Mouse (Mus musculus): ENCODE measurements around the gene Slco1c1. TPM values are rescaled to one million over a fixed set of nuclear protein-coding genes. Genes with fewer than 3 reads are reported as not detected.
"Not testable (repeated sequence)": the region's sequence is repeated elsewhere in the genome, so short reads cannot be mapped to it uniquely, and the experiment has no call there.

The Slco1c1 gene
- polyA plus RNA-seq, 1 experiment from 2014 or later: not detected

DNA sequence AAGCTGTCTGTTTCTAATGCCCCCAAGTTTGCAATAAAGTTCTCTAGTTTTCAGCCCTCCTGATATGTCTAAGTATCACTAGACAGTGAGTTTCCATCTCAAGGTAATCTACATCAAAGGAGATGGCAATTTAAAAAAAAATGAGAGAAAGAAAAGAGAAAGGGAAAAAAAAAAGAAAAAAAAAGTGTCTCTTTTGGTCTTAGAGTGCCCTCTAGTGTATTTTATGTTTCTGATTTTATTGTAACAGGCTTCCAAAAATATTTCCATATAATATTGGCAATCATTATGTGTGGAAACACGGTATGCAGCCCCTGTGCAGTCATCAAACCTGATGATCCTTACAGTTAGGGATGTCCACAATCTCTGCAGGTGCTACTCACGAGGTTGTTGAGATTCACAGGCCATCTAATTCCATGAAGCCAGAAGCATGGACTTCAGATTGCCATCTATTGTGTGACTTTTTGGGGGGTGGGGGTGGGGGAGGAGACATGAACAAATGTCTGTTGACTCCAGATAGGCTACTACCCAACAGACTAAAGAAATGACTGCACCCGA is 52.6 kb downstream of the Slco1c1 start:
- Histone ChIP-seq H3K4me2 (replicated peaks; ENCODE audit: low read depth, low read length) (no peak overlapping the region), H3K9ac (replicated peaks; ENCODE audit: low read length) (no peak overlapping the region), H3K9me3 (ENCODE audit: low read length) (no peaks in the 10 kb centered on the region), H3K4me1 (ENCODE audit: insufficient read depth, low read length) (no peaks in the 10 kb centered on the region), H3K27ac (ENCODE audit: low read length) (no peak overlapping the region), H3K4me3 (ENCODE audit: low read length) (no peak overlapping the region), H3K36me3 (ENCODE audit: insufficient read depth, low read length) (no peaks in the 10 kb centered on the region), H3K27me3 (ENCODE audit: insufficient read depth, low read length) (no peaks in the 10 kb centered on the region)
- no peak for ATAC-seq (ENCODE audit: low FRiP score, low TSS enrichment)
- 44% methylated on average over 3 of the region's 3 CpGs for WGBS

DNA sequence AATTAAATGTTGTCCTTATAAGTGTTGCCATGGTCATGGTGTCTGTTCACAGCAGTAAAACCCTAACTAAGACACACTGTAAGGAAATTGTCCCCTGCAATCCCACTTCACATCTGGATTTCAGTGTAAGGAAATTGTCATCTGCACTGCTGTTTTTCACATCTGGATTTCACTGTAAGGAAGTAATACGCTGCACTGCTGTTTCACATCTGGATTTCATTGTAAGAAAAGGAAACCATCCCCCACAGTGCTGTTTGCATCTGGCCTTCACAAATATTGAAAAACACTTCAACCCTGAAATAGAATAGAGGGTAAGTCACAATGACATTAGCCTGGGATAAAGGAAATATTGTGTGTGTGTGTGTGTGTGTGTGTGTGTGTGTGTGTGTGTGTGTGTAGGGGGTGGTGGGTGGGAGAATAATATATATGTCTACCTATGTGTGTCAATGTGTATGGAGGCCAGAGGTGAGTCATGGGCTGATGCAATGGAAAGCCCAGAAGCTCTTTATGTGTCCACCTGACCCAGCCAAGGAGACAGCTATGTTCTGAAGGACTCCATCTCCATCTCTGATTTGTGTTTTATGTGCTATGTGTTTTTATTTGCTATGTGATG is 60.7 kb downstream of the Slco1c1 start:
- no peak for ATAC-seq (ENCODE audit: low FRiP score, low TSS enrichment)
- H3K4me2 ChIP-seq (replicated peaks; ENCODE audit: low read depth, low read length): no peak overlapping the region
- no peaks in the 10 kb centered on the region for H3K36me3 ChIP-seq (ENCODE audit: insufficient read depth, low read length)
- H3K9ac ChIP-seq (replicated peaks; ENCODE audit: low read length): no peak overlapping the region
- H3K27ac ChIP-seq (ENCODE audit: low read length): no peak overlapping the region
- no peak overlapping the region for H3K4me3 ChIP-seq (ENCODE audit: low read length)
- no peaks in the 10 kb centered on the region for H3K27me3 ChIP-seq (ENCODE audit: insufficient read depth, low read length)
- 76% methylated on average over 1 of the region's 1 CpGs for WGBS
- no peaks in the 10 kb centered on the region for H3K4me1 ChIP-seq (ENCODE audit: insufficient read depth, low read length)
- H3K9me3 ChIP-seq (ENCODE audit: low read length): no peaks in the 10 kb centered on the region

DNA sequence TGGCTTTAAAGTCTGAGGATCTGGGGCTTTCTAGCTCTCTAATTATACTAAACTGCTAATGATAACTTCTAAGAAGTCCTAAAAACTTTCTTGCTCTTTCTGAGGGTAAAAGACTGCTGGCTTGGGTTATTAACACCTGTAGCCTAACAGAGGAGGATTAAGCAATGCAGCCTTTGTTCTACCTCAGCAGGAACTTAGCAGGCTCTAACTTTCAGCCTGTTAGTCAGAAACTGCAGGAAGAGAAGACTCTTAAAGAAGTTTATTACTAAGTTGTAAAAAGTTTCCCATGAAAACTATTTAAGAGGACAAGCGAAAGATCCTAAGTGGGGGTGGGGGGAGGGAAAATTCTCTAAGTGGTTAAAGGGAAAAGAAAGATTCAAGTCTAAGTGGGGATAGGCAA is 65.8 kb downstream of the Slco1c1 start:
- H3K4me2 ChIP-seq (replicated peaks; ENCODE audit: low read depth, low read length): no peak overlapping the region
- no peak for ATAC-seq (ENCODE audit: low FRiP score, low TSS enrichment)
- no peaks in the 10 kb centered on the region for H3K9me3 ChIP-seq (ENCODE audit: low read length)
- H3K36me3 ChIP-seq (ENCODE audit: insufficient read depth, low read length): no peaks in the 10 kb centered on the region
- H3K9ac ChIP-seq (replicated peaks; ENCODE audit: low read length): no peak overlapping the region
- no peaks in the 10 kb centered on the region for H3K4me1 ChIP-seq (ENCODE audit: insufficient read depth, low read length)
- 22% methylated on average over 1 of the region's 1 CpGs for WGBS
- H3K4me3 ChIP-seq (ENCODE audit: low read length): no peak overlapping the region
- H3K27me3 ChIP-seq (ENCODE audit: insufficient read depth, low read length): no peaks in the 10 kb centered on the region
- no peak overlapping the region for H3K27ac ChIP-seq (ENCODE audit: low read length)

DNA sequence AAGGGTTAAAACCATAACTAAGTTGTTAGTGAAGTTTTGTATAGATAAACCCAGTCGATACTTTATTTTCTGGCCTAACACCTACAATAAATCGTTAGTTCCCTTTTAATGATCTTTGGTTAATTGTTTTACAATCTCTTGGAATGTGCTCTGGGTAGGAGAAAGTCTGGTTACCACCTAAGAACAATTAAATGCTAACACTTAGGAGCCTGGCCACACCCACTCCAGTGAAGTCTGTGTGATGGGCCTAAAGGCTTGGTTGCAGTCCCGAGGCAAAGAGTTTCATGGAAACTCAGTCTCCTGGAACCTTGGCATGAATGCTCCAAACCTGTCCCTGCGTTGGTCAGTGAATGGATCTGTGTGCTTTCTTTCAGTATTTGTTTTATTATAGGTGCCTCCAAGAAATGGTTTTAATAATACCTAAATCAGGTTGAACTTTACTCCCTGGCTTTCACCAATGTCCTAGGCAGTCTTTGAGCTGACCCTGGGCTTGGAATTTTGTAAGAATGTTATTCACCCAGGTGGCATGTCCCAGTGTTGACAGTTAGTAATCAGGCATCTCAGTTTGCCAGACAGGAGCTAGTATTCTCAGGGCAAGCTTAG is 66.5 kb downstream of the Slco1c1 start:
- ATAC-seq (ENCODE audit: low FRiP score, low TSS enrichment): not testable (repeated sequence)
- 9% methylated on average over 4 of the region's 4 CpGs for WGBS

DNA sequence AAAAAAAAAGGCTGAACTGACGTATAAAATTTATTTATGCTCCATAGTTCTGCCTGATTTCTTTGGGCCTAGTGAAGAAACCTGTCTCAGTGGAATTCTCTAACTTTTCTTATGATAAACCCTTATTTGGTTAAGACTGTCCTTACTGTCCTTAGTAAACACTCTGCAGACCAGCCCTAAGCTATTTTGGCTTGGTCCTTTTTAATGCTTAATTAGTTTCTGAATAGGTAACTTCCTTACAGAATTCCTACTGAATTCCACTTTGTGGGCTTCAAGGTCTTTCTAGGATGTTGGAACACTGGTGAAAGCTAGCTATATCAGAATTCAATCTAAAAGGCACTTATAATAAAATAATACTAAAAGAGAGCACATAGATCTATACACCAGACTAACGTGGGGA is 71.9 kb downstream of the Slco1c1 start:
- Histone ChIP-seq H3K9me3 (ENCODE audit: low read length) (peaks cover 5% of the 10 kb centered on the region; the same call in 1 of the 2 replicates), H3K36me3 (ENCODE audit: insufficient read depth, low read length) (no peaks in the 10 kb centered on the region), H3K27me3 (ENCODE audit: insufficient read depth, low read length) (no peaks in the 10 kb centered on the region), H3K27ac (ENCODE audit: low read length) (no peak overlapping the region), H3K4me1 (ENCODE audit: insufficient read depth, low read length) (no peaks in the 10 kb centered on the region), H3K4me3 (ENCODE audit: low read length) (no peak overlapping the region), H3K9ac (replicated peaks; ENCODE audit: low read length) (no peak overlapping the region), H3K4me2 (replicated peaks; ENCODE audit: low read depth, low read length) (no peak overlapping the region)
- 79% methylated on average over 2 of the region's 2 CpGs for WGBS
- no peak for ATAC-seq (ENCODE audit: low FRiP score, low TSS enrichment)

More for the DNA sequence above, 66.5 kb downstream of the Slco1c1 start:
- H3K9ac ChIP-seq (replicated peaks; ENCODE audit: low read length); H3K27me3 ChIP-seq (ENCODE audit: insufficient read depth, low read length); H3K9me3 ChIP-seq (ENCODE audit: low read length); H3K4me3 ChIP-seq (ENCODE audit: low read length); H3K4me2 ChIP-seq (replicated peaks; ENCODE audit: low read depth, low read length); H3K4me1 ChIP-seq (ENCODE audit: insufficient read depth, low read length); H3K36me3 ChIP-seq (ENCODE audit: insufficient read depth, low read length); H3K27ac ChIP-seq (ENCODE audit: low read length): not testable (repeated sequence)

DNA sequence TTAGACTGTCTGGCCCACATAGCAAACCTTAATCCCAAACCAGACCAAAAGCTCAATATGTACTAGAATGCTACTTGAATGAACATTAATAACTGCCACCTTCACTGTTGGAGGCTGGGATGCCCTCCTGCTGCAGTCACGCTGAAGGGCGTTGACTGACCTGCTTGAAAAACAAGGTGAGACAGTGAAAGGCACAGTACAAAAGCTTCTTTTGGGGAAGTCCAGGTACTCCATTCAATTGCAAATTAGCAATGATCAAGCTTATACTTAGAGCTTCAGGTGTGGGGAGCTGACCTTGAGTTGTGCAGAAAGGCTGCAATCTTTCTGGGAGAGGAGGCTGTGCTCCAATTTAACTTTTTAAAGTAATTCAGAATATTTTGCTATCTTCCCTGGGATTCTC is 72.9 kb downstream of the Slco1c1 start:
- WGBS: 100% methylated on average over 2 of the region's 2 CpGs
- Histone ChIP-seq H3K4me1 (ENCODE audit: insufficient read depth, low read length) (no peaks in the 10 kb centered on the region), H3K36me3 (ENCODE audit: insufficient read depth, low read length) (no peaks in the 10 kb centered on the region), H3K4me3 (ENCODE audit: low read length) (no peak overlapping the region), H3K27ac (ENCODE audit: low read length) (no peak overlapping the region), H3K9ac (replicated peaks; ENCODE audit: low read length) (no peak overlapping the region), H3K9me3 (ENCODE audit: low read length) (peaks cover 5% of the 10 kb centered on the region; the same call in 1 of the 2 replicates), H3K27me3 (ENCODE audit: insufficient read depth, low read length) (no peaks in the 10 kb centered on the region), H3K4me2 (replicated peaks; ENCODE audit: low read depth, low read length) (no peak overlapping the region)
- ATAC-seq (ENCODE audit: low FRiP score, low TSS enrichment): no peak

DNA sequence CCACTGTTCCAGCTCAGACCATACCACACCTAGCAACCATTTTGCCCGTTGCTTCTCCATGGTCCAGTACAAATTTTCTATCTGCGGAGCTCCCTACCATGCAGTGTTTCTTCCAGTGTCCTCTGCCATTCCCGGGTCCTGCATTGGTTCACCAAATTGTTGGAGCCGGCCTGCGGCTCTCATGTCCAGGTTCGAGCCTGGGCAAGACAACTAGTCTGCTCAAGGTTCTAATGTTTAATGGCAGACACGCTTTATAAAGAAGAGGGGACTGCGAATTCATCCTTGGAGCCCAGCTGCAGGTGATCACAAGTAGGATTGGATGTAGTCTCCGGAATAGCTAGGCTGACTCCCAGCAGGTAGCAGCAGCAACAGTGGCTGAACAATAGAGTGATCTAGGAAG is 76.8 kb downstream of the Slco1c1 start:
- 72% methylated on average over 9 of the region's 9 CpGs for WGBS
- Histone ChIP-seq H3K9ac (replicated peaks; ENCODE audit: low read length) (no peak overlapping the region), H3K27ac (ENCODE audit: low read length) (no peak overlapping the region), H3K36me3 (ENCODE audit: insufficient read depth, low read length) (no peaks in the 10 kb centered on the region), H3K4me1 (ENCODE audit: insufficient read depth, low read length) (no peaks in the 10 kb centered on the region), H3K4me2 (replicated peaks; ENCODE audit: low read depth, low read length) (no peak overlapping the region), H3K9me3 (ENCODE audit: low read length) (peaks cover 5% of the 10 kb centered on the region; the same call in 1 of the 2 replicates), H3K27me3 (ENCODE audit: insufficient read depth, low read length) (no peaks in the 10 kb centered on the region), H3K4me3 (ENCODE audit: low read length) (no peak overlapping the region)
- ATAC-seq (ENCODE audit: low FRiP score, low TSS enrichment): no peak

DNA sequence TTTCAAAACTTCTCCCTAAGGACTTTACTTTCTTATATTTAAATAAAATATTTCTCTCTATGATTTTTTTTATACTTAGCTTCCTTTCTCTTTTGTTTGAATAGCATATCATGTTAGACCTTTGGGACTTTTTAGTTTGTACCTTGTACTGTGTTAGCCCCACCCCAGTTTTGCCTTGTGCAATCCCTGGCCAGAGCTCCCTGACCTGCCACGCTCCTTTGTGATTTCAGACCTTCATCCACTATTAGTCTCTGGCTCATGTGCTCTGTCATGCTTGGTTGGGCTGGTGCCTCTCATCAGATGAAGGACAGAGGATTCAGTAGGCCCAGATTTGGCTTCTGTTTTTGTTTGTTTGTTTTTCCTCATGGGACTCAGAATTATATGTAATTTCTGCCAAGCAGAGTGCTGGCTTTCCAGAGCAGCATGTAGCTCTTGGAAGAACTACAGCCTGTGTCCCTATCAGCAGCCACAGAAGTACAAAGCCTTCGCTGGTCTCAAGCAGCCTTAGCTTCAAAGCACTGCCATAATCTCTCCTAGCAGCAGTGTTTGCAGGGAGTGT is 86.6 kb downstream of the Slco1c1 start:
- Histone ChIP-seq H3K4me2 (replicated peaks; ENCODE audit: low read depth, low read length) (no peak overlapping the region), H3K27ac (ENCODE audit: low read length) (no peak overlapping the region), H3K4me1 (ENCODE audit: insufficient read depth, low read length) (no peaks in the 10 kb centered on the region), H3K9me3 (ENCODE audit: low read length) (no peaks in the 10 kb centered on the region), H3K9ac (replicated peaks; ENCODE audit: low read length) (no peak overlapping the region), H3K27me3 (ENCODE audit: insufficient read depth, low read length) (no peaks in the 10 kb centered on the region), H3K36me3 (ENCODE audit: insufficient read depth, low read length) (no peaks in the 10 kb centered on the region), H3K4me3 (ENCODE audit: low read length) (no peak overlapping the region)
- WGBS: 62% methylated on average over 2 of the region's 2 CpGs
- ATAC-seq (ENCODE audit: low FRiP score, low TSS enrichment): no peak

DNA sequence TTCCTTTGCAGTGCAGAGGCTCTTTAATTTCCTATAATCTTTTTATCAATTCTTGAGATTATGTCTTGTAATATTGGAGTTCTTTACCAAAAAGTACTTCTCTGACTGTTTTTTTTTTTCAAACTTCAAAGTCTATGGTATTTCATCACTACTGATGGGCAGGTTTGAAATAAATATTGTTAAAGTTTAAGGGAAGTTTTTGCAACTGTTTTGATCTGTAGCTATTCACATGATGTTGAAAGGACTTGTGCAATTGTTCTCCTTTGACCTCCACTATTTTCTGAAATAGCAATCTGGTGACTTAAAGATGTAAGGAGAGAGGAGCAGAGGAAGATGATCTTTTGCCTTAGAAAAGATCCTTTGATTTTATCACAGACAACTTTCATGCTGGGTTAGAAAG is 89.8 kb downstream of the Slco1c1 start:
- Histone ChIP-seq H3K4me2 (replicated peaks; ENCODE audit: low read depth, low read length) (no peak overlapping the region), H3K9me3 (ENCODE audit: low read length) (no peaks in the 10 kb centered on the region), H3K27ac (ENCODE audit: low read length) (no peak overlapping the region), H3K4me1 (ENCODE audit: insufficient read depth, low read length) (no peaks in the 10 kb centered on the region), H3K4me3 (ENCODE audit: low read length) (no peak overlapping the region), H3K27me3 (ENCODE audit: insufficient read depth, low read length) (no peaks in the 10 kb centered on the region), H3K36me3 (ENCODE audit: insufficient read depth, low read length) (no peaks in the 10 kb centered on the region), H3K9ac (replicated peaks; ENCODE audit: low read length) (no peak overlapping the region)
- no peak for ATAC-seq (ENCODE audit: low FRiP score, low TSS enrichment)

DNA sequence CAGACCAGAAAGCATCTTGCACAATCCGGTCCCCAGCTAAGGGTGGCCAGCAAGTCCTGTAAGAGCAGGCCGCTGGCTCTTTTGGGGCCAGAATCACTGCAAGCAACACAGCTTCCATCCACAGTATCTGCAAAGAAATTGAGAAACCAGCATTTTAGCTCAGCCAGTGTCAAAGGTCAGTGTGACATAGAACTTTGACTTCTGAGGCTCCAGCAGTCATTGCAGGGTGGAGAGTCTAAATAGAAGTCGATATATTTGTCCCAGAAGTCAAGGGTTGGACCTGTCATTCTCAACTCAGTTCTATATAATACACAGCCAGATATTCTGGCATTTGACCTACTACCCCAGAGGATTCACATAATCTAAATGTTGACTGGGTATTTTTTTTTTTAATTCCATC is 91.2 kb downstream of the Slco1c1 start:
- no peak for ATAC-seq (ENCODE audit: low FRiP score, low TSS enrichment)
- WGBS: 80% methylated on average over 3 of the region's 3 CpGs

More for the DNA sequence above, 91.2 kb downstream of the Slco1c1 start:
- Histone ChIP-seq H3K9ac (replicated peaks; ENCODE audit: low read length) (no peak overlapping the region), H3K4me2 (replicated peaks; ENCODE audit: low read depth, low read length) (no peak overlapping the region), H3K27ac (ENCODE audit: low read length) (no peak overlapping the region), H3K36me3 (ENCODE audit: insufficient read depth, low read length) (no peaks in the 10 kb centered on the region), H3K4me3 (ENCODE audit: low read length) (no peak overlapping the region), H3K27me3 (ENCODE audit: insufficient read depth, low read length) (no peaks in the 10 kb centered on the region), H3K9me3 (ENCODE audit: low read length) (no peaks in the 10 kb centered on the region), H3K4me1 (ENCODE audit: insufficient read depth, low read length) (no peaks in the 10 kb centered on the region)

Data from kidney, embryonic 16.5 days (tissue).